ENCODE assay signal across 7 mouse cellular contexts in genomic region chr8:95833435-95833984, GRCm38 (mm10). TPM values are rescaled to one million over a fixed set of nuclear protein-coding genes. Genes with fewer than 3 reads are reported as not detected.
A peak's percentile ranks its signal among the peaks of the same experiment; 100 is the strongest.
DNase-seq lines count a peak whose midpoint lies in the region; ATAC-seq and TF ChIP-seq lines count a peak whose summit lies in the region.

No protein-coding gene starts in this region.

- DNase-seq in G1E (ENCODE audit: low spot score), result peak; percentile 83
- no peak for DNase-seq in hindbrain, embryonic 14.5 days (ENCODE audit: low spot score)
- DNase-seq in liver, embryonic 11.5 days (ENCODE audit: low spot score), result peak; percentile 73
- no peak for DNase-seq in ovary, adult 18-20 months (ENCODE audit: low spot score)
- DNase-seq in layer of hippocampus, adult 9-10 months (ENCODE audit: low spot score), result no peak

- H3K27me3 ChIP-seq in G1E (ENCODE audit: insufficient read depth, low read length), result no peaks in the 10 kb centered on the region
- no peaks in the 10 kb centered on the region for H3K27me3 ChIP-seq in hindbrain, embryonic 14.5 days (ENCODE audit: control insufficient read depth, insufficient read depth, low read length)
- no peaks in the 10 kb centered on the region for H3K27me3 ChIP-seq in liver, embryonic 11.5 days (replicated peaks; ENCODE audit: control insufficient read depth, insufficient read depth, low read length)
- no peaks in the 10 kb centered on the region for H3K27me3 ChIP-seq in stomach, embryonic 14.5 days (ENCODE audit: control insufficient read depth, insufficient read depth, low read length)

- H3K9ac ChIP-seq in hindbrain, embryonic 14.5 days, result peak overlapping the region; percentile 34
- peak overlapping the region; percentile 54 for H3K9ac ChIP-seq in liver, embryonic 11.5 days (ENCODE audit: low read depth, low read length)
- no peak overlapping the region for H3K9ac ChIP-seq in stomach, embryonic 14.5 days (replicated peaks; ENCODE audit: low read depth, low read length)

- peak overlapping the region; percentile 43 for H3K4me2 ChIP-seq in hindbrain, embryonic 14.5 days (replicated peaks)
- peak overlapping the region; percentile 74 for H3K4me2 ChIP-seq in liver, embryonic 11.5 days
- peak overlapping the region; percentile 46 for H3K4me2 ChIP-seq in stomach, embryonic 14.5 days (replicated peaks; ENCODE audit: low read depth, low read length)

- under 1% methylated on average over 16 of the region's 16 CpGs for WGBS in hindbrain, embryonic 14.5 days
- WGBS in liver, embryonic 11.5 days, result under 1% methylated on average over 16 of the region's 16 CpGs
- WGBS in stomach, embryonic 14.5 days, result 2% methylated on average over 16 of the region's 16 CpGs

- ATAC-seq in G1E (ENCODE audit: extremely low read depth, insufficient number of reproducible peaks, low FRiP score, poor library complexity, severe bottlenecking), result peak; percentile 71
- peak; percentile 50 for ATAC-seq in common myeloid progenitor, adult 5-6 weeks (replicated peaks; ENCODE audit: low read depth, poor library complexity, severe bottlenecking)
- 0 out of 2 replicates have a peak, but pooled peaks have one; percentile 31 for ATAC-seq in hindbrain, embryonic 14.5 days (ENCODE audit: low FRiP score)
- peak; percentile 82 for ATAC-seq in liver, embryonic 11.5 days (replicated peaks; ENCODE audit: low FRiP score)
- peak; percentile 71 for ATAC-seq in stomach, embryonic 14.5 days (ENCODE audit: insufficient number of reproducible peaks, insufficient read depth, low FRiP score, low read depth)

- peak overlapping the region; percentile 72 for H3K4me3 ChIP-seq in G1E (ENCODE audit: low read depth, low read length)
- peak overlapping the region; percentile 24 for H3K4me3 ChIP-seq in hindbrain, embryonic 14.5 days (replicated peaks; ENCODE audit: low read length)
- peak overlapping the region; percentile 40 for H3K4me3 ChIP-seq in liver, embryonic 11.5 days (ENCODE audit: low read depth, low read length)
- peak overlapping the region; percentile 26 for H3K4me3 ChIP-seq in stomach, embryonic 14.5 days (ENCODE audit: low read depth, low read length)

- TF ChIP-seq CTCF in G1E (IDR thresholded peaks at IDR 0.05; ENCODE audit: low read depth, low read length), result no peak

- H3K27ac ChIP-seq in hindbrain, embryonic 14.5 days, result no peak overlapping the region
- peak overlapping the region; percentile 10 for H3K27ac ChIP-seq in liver, embryonic 11.5 days (ENCODE audit: low read depth, low read length)
- no peak overlapping the region for H3K27ac ChIP-seq in stomach, embryonic 14.5 days (ENCODE audit: low read length)

- no peaks in the 10 kb centered on the region for H3K9me3 ChIP-seq in G1E (replicated peaks)
- no peaks in the 10 kb centered on the region for H3K9me3 ChIP-seq in hindbrain, embryonic 14.5 days (ENCODE audit: control insufficient read depth, low read length)
- H3K9me3 ChIP-seq in liver, embryonic 11.5 days (ENCODE audit: control insufficient read depth, low read length), result no peaks in the 10 kb centered on the region
- no peaks in the 10 kb centered on the region for H3K9me3 ChIP-seq in stomach, embryonic 14.5 days (ENCODE audit: control insufficient read depth, low read depth, low read length)

- peaks cover 25% of the 10 kb centered on the region for H3K4me1 ChIP-seq in G1E (ENCODE audit: insufficient read depth, low read depth, low read length)
- 0 out of 2 replicates have a peak, but pooled peaks cover 9% of the 10 kb centered on the region for H3K4me1 ChIP-seq in hindbrain, embryonic 14.5 days (replicated peaks; ENCODE audit: control insufficient read depth, insufficient read depth, low read length)
- H3K4me1 ChIP-seq in liver, embryonic 11.5 days (replicated peaks; ENCODE audit: control insufficient read depth, insufficient read depth, low read length), result peaks cover 10% of the 10 kb centered on the region; the same call in 1 of the 2 replicates
- 0 out of 2 replicates have a peak, but pooled peaks cover 5% of the 10 kb centered on the region for H3K4me1 ChIP-seq in stomach, embryonic 14.5 days (ENCODE audit: control insufficient read depth, insufficient read depth, low read length)

- peaks cover 31% of the 10 kb centered on the region for H3K36me3 ChIP-seq in G1E (replicated peaks)
- peaks cover 16% of the 10 kb centered on the region for H3K36me3 ChIP-seq in hindbrain, embryonic 14.5 days (replicated peaks; ENCODE audit: control insufficient read depth, insufficient read depth)
- no peaks in the 10 kb centered on the region; the same call in 1 of the 2 replicates for H3K36me3 ChIP-seq in liver, embryonic 11.5 days (ENCODE audit: control insufficient read depth, insufficient read depth, low read length)
- no peaks in the 10 kb centered on the region for H3K36me3 ChIP-seq in stomach, embryonic 14.5 days (ENCODE audit: control insufficient read depth, insufficient read depth, low read length)

RNA-seq across cellular contexts. Expression of gene Sap18b, which starts 8.4 kb away (rescaled TPM):
- total RNA-seq in G1E (2014; fragmentation: Nextera tagmentation) (113 and 139 TPM in 2 replicates), G1E (2017) (432 and 502 TPM in 2 replicates)
- 87.1 and 88.3 TPM in 2 replicates for polyA plus RNA-seq in G1E (2012)
- 290 and 291 TPM in 2 replicates for total RNA-seq in common myeloid progenitor, adult 5-6 weeks (2017)
- polyA plus RNA-seq in hindbrain, embryonic 14.5 days (2014; fragmentation: Nextera tagmentation; extraction: Ambion mirVana), result 259 and 266 TPM in 2 replicates
- 458 and 484 TPM in 2 replicates for polyA plus RNA-seq in liver, embryonic 11.5 days (2014; fragmentation: Nextera tagmentation; extraction: Ambion mirVana)
- 360 and 371 TPM in 2 replicates for polyA plus RNA-seq in stomach, embryonic 14.5 days (2014; fragmentation: Nextera tagmentation; extraction: Ambion mirVana)

RNA-seq across cellular contexts. Expression of gene Slc38a7, which starts 19.8 kb away (rescaled TPM):
- total RNA-seq in G1E (2014; fragmentation: Nextera tagmentation) (24.6 and 26.4 TPM in 2 replicates), G1E (2017) (13.3 and 13.8 TPM in 2 replicates)
- polyA plus RNA-seq in G1E (2012), result 14.3 and 16.1 TPM in 2 replicates
- total RNA-seq in common myeloid progenitor, adult 5-6 weeks (2017), result 1.4 and 2.9 TPM in 2 replicates
- polyA plus RNA-seq in hindbrain, embryonic 14.5 days (2014; fragmentation: Nextera tagmentation; extraction: Ambion mirVana), result 22.9 and 26.7 TPM in 2 replicates
- polyA plus RNA-seq in liver, embryonic 11.5 days (2014; fragmentation: Nextera tagmentation; extraction: Ambion mirVana), result 13.8 and 14.8 TPM in 2 replicates
- polyA plus RNA-seq in stomach, embryonic 14.5 days (2014; fragmentation: Nextera tagmentation; extraction: Ambion mirVana), result 15.0 and 16.3 TPM in 2 replicates

RNA-seq across cellular contexts. Expression of gene Cnot1, which starts 26.2 kb away (rescaled TPM):
- total RNA-seq in G1E (2014; fragmentation: Nextera tagmentation), result 730 and 814 TPM in 2 replicates
- 190 and 194 TPM in 2 replicates for total RNA-seq in G1E (2017)
- 69.5 and 85.5 TPM in 2 replicates for polyA plus RNA-seq in G1E (2012)
- total RNA-seq in common myeloid progenitor, adult 5-6 weeks (2017), result 172 and 219 TPM in 2 replicates
- 61.9 and 70.5 TPM in 2 replicates for polyA plus RNA-seq in hindbrain, embryonic 14.5 days (2014; fragmentation: Nextera tagmentation; extraction: Ambion mirVana)
- polyA plus RNA-seq in liver, embryonic 11.5 days (2014; fragmentation: Nextera tagmentation; extraction: Ambion mirVana), result 94.4 and 102 TPM in 2 replicates
- polyA plus RNA-seq in stomach, embryonic 14.5 days (2014; fragmentation: Nextera tagmentation; extraction: Ambion mirVana), result 113 and 117 TPM in 2 replicates

RNA-seq across cellular contexts. Expression of gene Got2, which starts 54.8 kb away (rescaled TPM):
- total RNA-seq in G1E (2014; fragmentation: Nextera tagmentation), result 245 and 260 TPM in 2 replicates
- total RNA-seq in G1E (2017), result 120 and 125 TPM in 2 replicates
- 69.0 and 82.5 TPM in 2 replicates for polyA plus RNA-seq in G1E (2012)
- 102 and 113 TPM in 2 replicates for total RNA-seq in common myeloid progenitor, adult 5-6 weeks (2017)
- 90.5 and 102 TPM in 2 replicates for polyA plus RNA-seq in hindbrain, embryonic 14.5 days (2014; fragmentation: Nextera tagmentation; extraction: Ambion mirVana)
- polyA plus RNA-seq in liver, embryonic 11.5 days (2014; fragmentation: Nextera tagmentation; extraction: Ambion mirVana), result 153 and 158 TPM in 2 replicates
- 67.7 and 73.0 TPM in 2 replicates for polyA plus RNA-seq in stomach, embryonic 14.5 days (2014; fragmentation: Nextera tagmentation; extraction: Ambion mirVana)

Comparison
In these comparisons a context has a peak if more than half of its experiments do, and no peak if none do; other contexts are left out.
1. ATAC-seq: peak in every context shown above with its lines; median percentile 82 in liver, embryonic 11.5 days; 71 in G1E; 71 in stomach, embryonic 14.5 days; 50 in common myeloid progenitor, adult 5-6 weeks; 31 in hindbrain, embryonic 14.5 days.
2. DNase-seq: peak in G1E (single experiment) and liver, embryonic 11.5 days (single experiment); none in hindbrain, embryonic 14.5 days (single experiment), ovary, adult 18-20 months (single experiment) and layer of hippocampus, adult 9-10 months (single experiment).
3. Peak in every context shown above with its lines, with median percentiles within 50 percentile points of each other: H3K4me3 ChIP-seq and H3K4me2 ChIP-seq.